Mouse (Mus musculus) neural tube, embryonic 11.5 days (tissue): ENCODE data around the gene Slc2a4. TPM values are rescaled to one million over a fixed set of nuclear protein-coding genes. Genes with fewer than 3 reads are reported as not detected.
A peak's percentile ranks its signal among the peaks of the same experiment; 100 is the strongest.

Experiments used
- ATAC-seq: fragments of 200-750 bp; cut with Nextera tagmentation; 2 replicates; pipeline ENCODE4 v1.8.0; 2017; ENCODE audit warnings: moderate number of reproducible peaks, mild to moderate bottlenecking, moderate TSS enrichment, moderate library complexity; ENCODE audit not compliant: insufficient read depth, low FRiP score, low TSS enrichment
- DNase-seq: peaks from one replicate; pipeline ENCODE4 v3.0.0-alpha.2; 2015; ENCODE audit warnings: low spot score
- H3K27ac ChIP-seq: fragments of 300-500 bp; sonication (generic); 2 replicates; pipeline ENCODE4 v1.5.1; 2014; ENCODE audit warnings: low read depth, mild to moderate bottlenecking, low read length
- H3K27me3 ChIP-seq: fragments of 300-500 bp; sonication (generic); 2 replicates; pipeline ENCODE4 v1.6.1; 2014; ENCODE audit warnings: mild to moderate bottlenecking, low read length, mixed read lengths; ENCODE audit not compliant: control insufficient read depth, insufficient read depth
- H3K36me3 ChIP-seq: fragments of 300-500 bp; sonication (generic); 2 replicates; pipeline ENCODE4 v1.6.1; 2014; ENCODE audit warnings: mild to moderate bottlenecking, low read length, moderate library complexity, mixed read lengths; ENCODE audit not compliant: control insufficient read depth, insufficient read depth
- H3K4me1 ChIP-seq: fragments of 300-500 bp; sonication (generic); 2 replicates; pipeline ENCODE4 v1.6.1; 2014; ENCODE audit warnings: low read length, mixed read lengths; ENCODE audit not compliant: control insufficient read depth, insufficient read depth
- H3K4me2 ChIP-seq: fragments of 300-500 bp; sonication (generic); 2 replicates; pipeline ENCODE4 v1.6.1; 2014; ENCODE audit warnings: low read depth, mild to moderate bottlenecking, moderate library complexity
- H3K4me3 ChIP-seq: fragments of 300-500 bp; sonication (generic); 2 replicates; pipeline ENCODE4 v1.5.1; 2014; ENCODE audit warnings: low read depth, low read length
- H3K9ac ChIP-seq: fragments of 300-500 bp; sonication (generic); 2 replicates; pipeline ENCODE4 v1.6.1; 2014; ENCODE audit warnings: mild to moderate bottlenecking, low read length
- H3K9me3 ChIP-seq: fragments of 300-500 bp; sonication (generic); 2 replicates; pipeline ENCODE4 v1.6.1; 2016; ENCODE audit warnings: low read length; ENCODE audit not compliant: control insufficient read depth
- WGBS: fragments of 180-500 bp; shearing (Covaris S2); extraction: QIAGEN DNeasy Blood & Tissue Kit; methylation state at CpG from one replicate; pipeline ENCODE4 v1.1.7; 2014; 5-methylcytosine and 5-hydroxymethylcytosine counted together
- polyA plus RNA-seq: library from polyadenylated mRNA; unstranded; fragments of >200 nt; fragmentation: Nextera tagmentation; extraction: Ambion mirVana; gene quantifications from 2 replicates; pipeline ENCODE4 v1.2.1, GENCODE M21; 2014

Gene Slc2a4
- polyA plus RNA-seq, 1 experiment from 2014 or later: 11.4 TPM

GRCm38 (mm10) chr11:69915667-69916627, 32.0 kb downstream of the Slc2a4 start:
- no peak overlapping the region for H3K27ac ChIP-seq
- DNase-seq: no peak
- no peaks in the 10 kb centered on the region for H3K27me3 ChIP-seq
- H3K36me3 ChIP-seq: peaks cover 33% of the 10 kb centered on the region
- H3K4me2 ChIP-seq: peak overlapping the region; percentile 99
- ATAC-seq: no peak
- H3K9ac ChIP-seq: no peak overlapping the region
- peaks cover 27% of the 10 kb centered on the region for H3K4me1 ChIP-seq
- H3K4me3 ChIP-seq: peak overlapping the region; percentile 12; the same call in 1 of the 2 replicates
- WGBS: 68% methylated on average over 5 of the region's 5 CpGs
- H3K9me3 ChIP-seq: no peaks in the 10 kb centered on the region

- peak overlapping the region; percentile 99 for H3K4me2 ChIP-seq
- DNase-seq (no peak), ATAC-seq (no peak)
- peaks cover 27% of the 10 kb centered on the region for H3K4me1 ChIP-seq
- 44% methylated on average over 9 of the region's 9 CpGs for WGBS
- peak overlapping the region; percentile 85 for H3K9ac ChIP-seq
- H3K36me3 ChIP-seq: peaks cover 35% of the 10 kb centered on the region
- peak overlapping the region; percentile 85 for H3K4me3 ChIP-seq
- H3K9me3 ChIP-seq: no peaks in the 10 kb centered on the region
- H3K27me3 ChIP-seq: no peaks in the 10 kb centered on the region
- no peak overlapping the region for H3K27ac ChIP-seq
Measured at GRCm38 (mm10) chr11:69914917-69915430, 33.0 kb downstream of the Slc2a4 start.

GRCm38 (mm10) chr11:69914372-69914764, 33.6 kb downstream of the Slc2a4 start:
- peak; percentile 35 for DNase-seq
- 3% methylated on average over 17 of the region's 17 CpGs for WGBS
- ATAC-seq: no peak

GRCm38 (mm10) chr11:69913554-69914371, 34.2 kb downstream of the Slc2a4 start, which contains the start of gene Gps2:
Gene Gps2 (plus strand): TSS chr11:69913888.
- Histone ChIP-seq H3K27ac (peak within 1 kb of the TSS; percentile 79), H3K9ac (peak within 1 kb of the TSS; percentile 85), H3K4me3 (peak within 1 kb of the TSS; percentile 85), H3K36me3 (peaks cover 38% of the 10 kb centered on the region), H3K9me3 (no peaks in the 10 kb centered on the region), H3K4me1 (peaks cover 20% of the 10 kb centered on the region), H3K4me2 (peak within 1 kb of the TSS; percentile 99), H3K27me3 (no peaks in the 10 kb centered on the region)
- ATAC-seq: peak; percentile 90
- WGBS: 2% methylated on average over 61 of the region's 61 CpGs
- DNase-seq: peak; percentile 94

More at GRCm38 (mm10) chr11:69914372-69914764, 33.6 kb downstream of the Slc2a4 start:
- peak overlapping the region; percentile 85 for H3K9ac ChIP-seq
- H3K4me2 ChIP-seq: peak overlapping the region; percentile 99
- peak overlapping the region; percentile 79; the same call in 1 of the 2 replicates for H3K27ac ChIP-seq
- peaks cover 22% of the 10 kb centered on the region for H3K4me1 ChIP-seq
- no peaks in the 10 kb centered on the region for H3K9me3 ChIP-seq
- peak overlapping the region; percentile 85 for H3K4me3 ChIP-seq
- H3K27me3 ChIP-seq: no peaks in the 10 kb centered on the region
- H3K36me3 ChIP-seq: peaks cover 39% of the 10 kb centered on the region

- Histone ChIP-seq H3K4me2 (peak overlapping the region; percentile 99), H3K4me3 (peak overlapping the region; percentile 85), H3K9ac (peak overlapping the region; percentile 85), H3K36me3 (peaks cover 42% of the 10 kb centered on the region), H3K9me3 (no peaks in the 10 kb centered on the region), H3K27me3 (no peaks in the 10 kb centered on the region), H3K4me1 (peaks cover 20% of the 10 kb centered on the region), H3K27ac (0 out of 2 replicates have a peak overlapping the region, but pooled peaks have one; percentile 24)
- WGBS: 76% methylated on average over 15 of the region's 15 CpGs
- no peak for DNase-seq
- 0 out of 2 replicates have a peak, but pooled peaks have one; percentile 17 for ATAC-seq
Measured at GRCm38 (mm10) chr11:69912716-69913530, 35.1 kb downstream of the Slc2a4 start.

GRCm38 (mm10) chr11:69911701-69912100, 36.3 kb downstream of the Slc2a4 start:
- no peak for DNase-seq
- H3K4me1 ChIP-seq: peaks cover 20% of the 10 kb centered on the region
- no peak for ATAC-seq
- no peak overlapping the region for H3K4me2 ChIP-seq
- H3K9ac ChIP-seq: no peak overlapping the region
- H3K27me3 ChIP-seq: no peaks in the 10 kb centered on the region
- H3K9me3 ChIP-seq: no peaks in the 10 kb centered on the region
- WGBS: 93% methylated on average over 6 of the region's 6 CpGs
- H3K4me3 ChIP-seq: no peak overlapping the region
- H3K36me3 ChIP-seq: peaks cover 46% of the 10 kb centered on the region
- H3K27ac ChIP-seq: no peak overlapping the region

GRCm38 (mm10) chr11:69910781-69911560, 37.0 kb downstream of the Slc2a4 start:
- Histone ChIP-seq H3K4me1 (peaks cover 20% of the 10 kb centered on the region), H3K36me3 (peaks cover 48% of the 10 kb centered on the region), H3K27me3 (no peaks in the 10 kb centered on the region), H3K4me3 (0 out of 2 replicates have a peak overlapping the region, but pooled peaks have one; percentile 8), H3K9me3 (no peaks in the 10 kb centered on the region), H3K9ac (no peak overlapping the region), H3K27ac (no peak overlapping the region), H3K4me2 (no peak overlapping the region)
- DNase-seq: no peak
- WGBS: 92% methylated on average over 17 of the region's 17 CpGs
- ATAC-seq: no peak
